Mouse (Mus musculus): ENCODE results near the gene Gm42906.

DNA sequence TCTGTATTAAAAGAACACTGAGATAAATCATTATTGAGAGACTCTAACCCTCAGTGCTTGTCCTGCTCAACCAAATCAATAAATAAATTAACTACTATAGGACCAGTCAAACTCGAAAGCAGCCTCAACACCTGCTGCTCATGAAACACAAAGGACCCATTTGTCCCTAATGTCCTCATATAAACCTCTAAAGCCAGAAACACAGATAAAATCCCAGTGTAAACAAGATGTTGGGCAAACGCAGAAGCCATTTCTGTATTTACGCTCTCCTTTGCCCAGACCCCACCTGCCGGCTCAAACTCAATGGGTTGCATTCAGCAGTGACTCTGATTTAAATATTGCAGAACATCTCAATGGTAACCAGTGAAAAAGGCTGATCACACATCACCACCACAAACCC lies 131.7 kb downstream of the Gm42906 start:
- no peak for TF ChIP-seq CTCF (IDR thresholded peaks at IDR 0.05 in 2 of 3, conservative IDR thresholded peaks at IDR 0.05 in 1 of 3; ENCODE audit: control insufficient read depth in 1 of 3, insufficient read depth in 1 of 3, low read depth in 2 of 3, low read length in 3 of 3, poor library complexity in 1 of 3, severe bottlenecking in 1 of 3)
- no peak for TF ChIP-seq USF1 (IDR thresholded peaks at IDR 0.05; ENCODE audit: low read depth, low read length)

Data from MEL (cell line).